Mouse (Mus musculus) E14TG2a.4 (cell line): ENCODE measurements around the gene Ociad1.

ENCODE experiments used
- CTCF ChIP-seq: conservative IDR thresholded peaks from 2 replicates; pipeline ENCODE4 v1.5.1; 2014; ENCODE audit warnings: low read length
- NANOG ChIP-seq: IDR thresholded peaks from 2 replicates; pipeline ENCODE4 v1.6.1; 2014; ENCODE audit warnings: borderline replicate concordance, low read length, mixed read lengths
- POU5F1 ChIP-seq: IDR thresholded peaks from 2 replicates; pipeline ENCODE4 v1.6.1; 2014; ENCODE audit warnings: low read length, borderline replicate concordance

DNA sequence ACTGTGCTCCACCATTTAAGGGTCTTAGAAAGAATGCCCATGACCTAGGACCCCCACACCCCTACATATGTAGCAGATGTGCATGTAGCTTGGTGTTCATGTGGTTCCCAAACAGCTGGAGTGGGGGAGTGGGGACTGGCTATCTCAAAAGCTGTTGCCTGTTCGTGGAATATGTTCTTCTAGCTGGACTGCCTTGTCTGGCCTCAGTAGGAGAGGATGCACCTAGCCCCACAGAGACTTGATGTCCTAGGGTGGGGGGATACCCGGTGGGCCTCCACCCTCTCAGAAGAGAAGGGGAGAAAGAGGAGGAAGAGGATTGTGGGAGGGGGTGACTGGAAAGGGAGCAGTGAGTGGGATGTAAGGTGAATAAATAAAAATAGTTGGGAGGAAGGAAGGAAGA lies 17.6 kb upstream of the Ociad1 start:
- no peak for TF ChIP-seq CTCF
- TF ChIP-seq NANOG: no peak
- no peak for TF ChIP-seq POU5F1
